Mouse (Mus musculus) frontal cortex, postnatal 25 days (tissue): ENCODE results near the gene Lcn2.

Source experiments
- DNase-seq, 2 experiments: peaks; one replicate each; pipeline ENCODE4 v3.0.0; 2022; ENCODE audit warnings: low spot score in 2 of 2

The Lcn2 gene

DNA sequence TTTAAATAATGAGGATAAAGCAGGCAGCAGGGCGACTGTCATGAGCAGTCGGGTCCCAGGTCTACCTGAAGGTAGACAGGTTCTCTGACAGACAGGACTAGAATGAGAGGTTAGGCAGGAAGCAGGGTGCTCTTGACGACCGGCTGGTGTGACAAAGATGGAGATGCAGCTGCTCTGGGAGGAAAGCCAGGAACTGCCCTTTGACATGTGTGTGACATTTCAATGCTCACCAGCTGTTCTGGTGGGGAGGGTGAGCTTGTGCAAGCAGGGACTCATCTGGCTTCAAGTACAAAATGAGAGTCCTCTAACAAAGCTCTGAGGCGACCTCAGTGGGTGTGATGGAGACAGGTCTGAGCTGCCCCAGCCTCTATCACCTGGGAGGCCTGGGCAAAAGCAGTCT, 25.9 kb upstream of the Lcn2 start:
- no peak for DNase-seq

DNA sequence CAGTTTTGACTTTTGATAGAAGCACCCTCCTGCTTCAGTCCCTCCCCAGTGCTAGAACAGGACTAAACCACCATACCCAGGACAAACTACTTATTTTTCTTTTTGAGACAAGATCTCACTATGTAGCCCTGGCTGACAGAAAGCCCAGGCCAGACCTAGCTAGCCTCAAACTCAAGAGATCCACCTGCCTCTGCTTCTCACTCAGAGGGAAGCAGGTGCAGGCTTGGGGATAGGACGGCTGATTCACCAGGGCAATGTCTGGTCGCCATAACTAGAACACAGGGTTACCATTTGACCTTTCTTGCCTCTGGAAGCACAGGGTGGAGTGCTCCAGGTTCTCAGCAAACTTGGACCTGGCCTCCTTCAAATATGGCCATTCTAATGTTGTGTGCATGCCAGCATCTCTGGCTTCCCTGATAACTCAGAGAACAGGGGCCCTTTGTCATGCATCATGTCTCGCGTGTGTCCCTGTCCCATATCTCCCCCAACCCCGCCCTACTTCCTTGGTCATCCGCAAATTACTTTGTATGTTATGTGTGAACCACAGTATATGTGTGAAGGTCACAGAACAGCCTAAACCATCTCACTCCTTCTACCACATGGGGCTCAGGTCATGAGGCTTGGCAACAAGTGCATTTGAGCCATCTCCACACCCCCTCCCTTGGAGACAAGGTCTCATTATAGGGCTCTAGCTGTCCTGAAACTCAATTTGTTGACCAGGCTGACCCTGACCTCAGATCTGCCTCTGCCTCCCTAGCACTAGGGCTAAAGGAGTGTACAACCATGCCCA, 24.9 kb upstream of the Lcn2 start:
- DNase-seq, result no peak

DNA sequence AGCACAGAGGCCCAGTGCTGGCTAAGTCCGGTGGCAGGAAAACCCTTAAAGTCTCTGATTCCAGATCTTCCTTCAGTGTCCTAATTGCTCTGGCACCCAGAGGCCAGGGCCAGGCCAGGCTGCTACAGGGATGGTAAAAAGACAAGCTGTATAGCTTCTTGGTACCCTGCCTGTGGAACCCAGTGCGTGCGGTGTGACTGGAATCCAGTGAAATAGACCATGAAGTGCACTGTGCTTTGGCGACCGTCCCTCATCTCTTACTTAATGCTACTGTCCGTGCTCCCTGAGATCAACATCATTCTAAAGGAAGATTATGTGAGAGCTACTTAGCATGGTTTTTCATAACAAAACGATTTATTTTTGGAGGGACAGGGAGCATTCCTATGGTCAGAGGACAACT, 23.4 kb upstream of the Lcn2 start:
- DNase-seq, result no peak

DNA sequence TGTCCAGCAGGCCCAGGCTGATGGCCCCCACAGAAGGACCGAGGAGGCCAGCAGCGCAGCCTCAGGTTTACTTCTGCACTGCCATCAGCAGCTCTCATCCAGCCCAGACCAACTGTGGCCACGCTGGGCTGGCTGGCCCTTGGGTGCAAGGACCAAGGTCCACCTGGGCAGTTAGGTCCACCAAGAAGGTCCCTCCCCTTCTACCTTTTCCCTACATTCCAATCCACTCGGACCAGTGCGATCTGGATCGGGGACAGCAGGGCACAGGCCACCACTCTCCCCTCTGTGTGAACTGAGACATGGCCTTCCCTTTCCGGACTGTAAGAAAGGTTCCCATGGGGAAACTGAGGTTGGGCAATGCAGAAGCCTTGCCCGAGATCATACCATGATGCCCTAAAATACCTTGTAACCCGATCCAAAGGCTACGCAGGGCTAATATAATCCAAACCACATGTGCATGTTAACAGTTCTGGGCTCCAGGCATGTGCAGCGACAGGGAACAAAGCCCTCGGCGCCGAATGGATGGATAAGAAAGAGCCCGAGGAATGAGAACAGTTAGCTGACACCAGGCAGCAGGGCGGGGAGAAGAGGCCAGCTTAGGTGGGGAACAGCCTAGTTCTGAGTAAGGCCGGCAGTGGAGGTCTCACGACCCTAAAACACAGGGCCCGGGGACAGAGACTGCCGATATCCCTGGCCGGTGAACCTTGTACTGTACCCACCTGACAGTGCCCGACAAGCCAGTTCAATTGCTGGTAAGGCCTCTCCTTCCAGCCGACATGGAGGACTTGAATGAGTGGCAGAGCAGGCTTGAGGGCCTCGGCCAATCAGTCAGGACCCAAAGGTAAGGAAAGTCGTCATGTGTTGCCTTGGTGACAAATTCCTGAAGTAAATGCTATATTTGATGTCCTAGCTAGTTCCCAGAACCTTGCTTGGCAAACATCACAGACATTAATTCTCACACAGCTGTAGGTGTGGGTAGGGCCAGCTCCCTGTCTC, 20.7 kb upstream of the Lcn2 start:
- no peak for DNase-seq

DNA sequence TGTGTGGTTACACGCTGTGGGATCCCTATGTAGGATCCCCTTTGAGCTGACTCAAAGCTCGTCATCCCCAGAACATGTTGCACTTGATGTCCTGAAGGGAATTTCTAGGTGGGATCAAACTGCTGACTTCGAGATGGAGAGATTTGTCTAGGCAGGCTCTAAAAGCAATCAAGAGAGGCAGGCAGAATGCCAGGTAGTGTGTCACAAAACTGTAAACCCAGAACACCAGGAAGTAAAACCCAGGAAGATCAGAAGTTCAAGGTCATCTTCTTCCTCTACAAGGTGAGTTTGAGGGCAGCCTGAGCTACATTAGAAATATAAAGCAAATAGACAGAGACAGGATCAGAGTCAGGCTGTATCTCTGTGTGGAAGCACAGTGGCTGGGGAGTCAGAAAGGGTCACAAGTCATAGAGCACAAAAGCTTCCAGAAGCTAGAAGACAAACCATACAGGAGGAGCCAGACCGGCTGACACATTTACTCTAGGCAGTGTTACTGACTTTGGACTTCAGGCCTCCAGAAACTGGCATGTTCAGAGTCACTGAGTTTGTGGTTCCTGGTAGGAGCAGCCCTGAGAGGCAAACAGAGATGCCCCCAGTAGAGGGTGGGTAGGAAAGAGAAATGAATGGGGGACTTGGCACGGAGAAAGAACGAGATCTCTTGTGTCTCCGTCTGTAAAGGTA, 19.2 kb upstream of the Lcn2 start:
- DNase-seq, result no peak

DNA sequence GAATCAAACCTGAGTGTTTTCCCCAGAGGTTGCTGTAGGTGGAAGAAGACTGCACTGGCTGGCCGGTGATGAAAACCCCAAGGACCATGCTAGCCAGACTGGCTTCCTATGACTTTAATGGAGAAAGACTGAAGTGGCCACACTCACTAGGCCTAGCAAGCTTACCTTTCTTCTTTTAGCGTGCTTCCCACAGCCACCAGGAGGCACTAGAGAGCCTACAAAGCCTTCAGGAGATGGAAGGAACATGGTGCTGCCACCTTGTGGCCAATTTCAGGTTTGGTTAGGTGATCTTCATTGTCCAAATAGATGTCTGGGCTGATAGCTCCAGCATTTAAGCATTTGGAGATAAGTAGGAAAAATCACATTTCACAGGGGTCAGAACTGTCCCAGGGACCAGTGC, 16.6 kb upstream of the Lcn2 start:
- DNase-seq, result peak; percentile 96 to 97

DNA sequence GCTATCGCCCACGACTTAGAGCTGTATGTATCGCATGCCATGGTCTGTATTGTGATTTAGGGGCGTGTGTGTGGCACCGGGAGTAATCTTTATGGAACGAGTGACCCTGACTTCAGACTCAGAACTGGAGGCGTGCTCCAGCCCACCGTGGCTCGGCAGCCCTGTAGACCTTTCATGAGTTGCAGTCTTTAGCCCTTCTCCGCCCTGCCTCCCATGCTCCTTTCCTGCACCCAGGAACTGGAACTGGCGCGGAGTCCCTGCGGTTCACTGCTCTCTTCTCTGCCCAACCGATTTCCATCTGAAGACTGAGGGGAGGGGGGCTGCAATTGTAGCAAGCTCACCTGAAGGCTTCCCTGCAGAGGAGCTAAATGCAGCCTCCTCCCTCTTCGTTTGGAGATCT, 8.6 kb upstream of the Lcn2 start:
- no peak for DNase-seq

DNA sequence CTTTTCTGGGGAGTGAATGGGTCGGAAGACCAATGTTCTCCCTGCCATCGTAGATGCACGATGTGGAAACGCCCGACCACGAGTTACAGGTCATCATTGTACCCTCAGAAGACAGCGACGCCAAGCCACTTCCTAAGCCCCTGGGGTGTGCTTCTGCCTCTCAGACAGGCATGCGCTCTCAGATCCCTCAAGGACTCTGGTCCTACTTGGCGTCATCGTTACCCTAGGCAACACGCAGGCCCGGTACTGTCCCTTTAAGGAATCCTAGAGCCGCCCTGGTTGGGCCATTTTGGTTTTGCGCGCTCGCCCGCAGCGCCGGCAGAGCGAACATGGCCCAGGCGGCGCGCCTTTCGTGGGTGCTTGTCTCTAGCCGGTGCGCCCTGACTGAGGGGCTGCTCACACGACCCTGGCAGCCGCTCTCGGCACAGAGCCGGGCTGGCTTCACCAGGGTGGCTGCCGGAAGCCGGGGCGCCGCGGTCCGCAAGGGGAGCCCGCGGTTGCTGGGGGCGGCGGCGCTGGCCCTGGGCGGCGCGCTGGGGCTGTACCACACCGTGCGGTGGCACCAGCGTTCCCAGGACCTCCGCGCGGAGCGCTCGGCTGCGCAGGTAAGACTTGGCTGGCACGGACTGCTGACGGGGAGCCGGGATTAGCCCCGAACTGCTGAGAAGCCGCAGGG, 8.0 kb upstream of the Lcn2 start:
- DNase-seq, result peak in 1 of 2 experiments; percentile 86

DNA sequence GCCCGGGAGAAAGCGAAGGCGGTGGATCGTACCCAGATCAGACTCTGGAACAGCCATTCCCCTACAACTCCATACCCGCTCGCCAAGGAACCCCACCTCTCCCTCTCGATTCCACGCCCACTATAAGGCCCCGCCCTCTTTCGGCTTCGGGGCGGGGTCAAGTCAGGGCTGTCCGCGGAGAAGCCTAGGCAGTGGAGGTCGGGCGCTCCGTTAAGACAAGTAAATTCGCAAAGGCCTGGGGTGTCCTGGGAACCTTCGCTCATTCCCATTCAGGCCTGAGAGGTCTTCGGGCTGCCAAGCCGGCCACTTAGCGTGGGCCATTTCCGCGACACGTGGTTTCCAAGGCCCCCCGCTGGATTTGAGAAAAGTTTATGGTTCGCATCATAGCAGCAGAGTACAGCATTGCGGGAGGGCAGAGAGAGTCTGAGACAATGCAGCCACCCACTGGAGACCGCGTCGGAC, 7.5 kb upstream of the Lcn2 start, which contains the start of gene Ptges2:
Ptges2 (plus strand) TSS at position 413 of the 462 bp plus-strand sequence.
- peak; percentile 81 to 84 for DNase-seq

DNA sequence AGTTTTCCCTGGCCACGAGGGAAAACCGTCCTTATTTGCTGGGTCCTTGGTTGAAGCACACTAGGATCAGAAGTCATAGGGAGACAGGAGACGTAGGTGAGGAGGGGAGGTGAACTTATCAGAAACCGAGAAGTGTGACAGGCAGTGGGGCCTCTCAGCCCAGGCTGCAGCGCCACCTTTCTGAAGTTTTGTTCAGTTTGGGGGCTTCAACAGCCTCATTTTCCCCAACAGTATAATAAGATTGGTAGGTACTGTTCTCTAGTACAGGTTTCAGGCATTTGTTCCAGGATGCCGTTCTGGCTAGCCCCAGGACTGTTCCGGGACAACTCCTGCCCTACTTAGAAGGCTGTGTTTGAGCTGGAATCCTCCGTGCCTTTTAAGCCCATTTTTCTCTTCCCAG, 6.9 kb upstream of the Lcn2 start:
- no peak for DNase-seq

DNA sequence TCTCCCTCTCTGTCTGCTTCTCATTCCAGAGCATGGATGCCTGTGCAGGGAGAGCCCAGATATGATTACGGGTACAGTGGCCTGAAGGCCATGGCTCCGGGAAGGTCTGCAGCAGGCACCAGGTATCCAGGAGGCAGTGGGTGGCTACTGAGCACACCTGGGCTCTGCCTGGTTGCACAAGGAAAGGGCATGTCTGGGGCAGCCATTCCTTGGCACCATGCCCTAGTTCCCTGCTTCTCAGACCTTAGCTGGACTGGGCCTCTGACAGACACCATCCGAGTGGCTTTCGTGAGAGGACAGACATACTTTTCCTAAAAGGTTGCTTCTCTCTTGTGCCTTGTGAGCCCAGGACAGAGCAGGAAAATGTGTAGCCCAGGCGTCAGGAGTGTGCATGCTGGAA, 4.0 kb upstream of the Lcn2 start:
- DNase-seq, result no peak

DNA sequence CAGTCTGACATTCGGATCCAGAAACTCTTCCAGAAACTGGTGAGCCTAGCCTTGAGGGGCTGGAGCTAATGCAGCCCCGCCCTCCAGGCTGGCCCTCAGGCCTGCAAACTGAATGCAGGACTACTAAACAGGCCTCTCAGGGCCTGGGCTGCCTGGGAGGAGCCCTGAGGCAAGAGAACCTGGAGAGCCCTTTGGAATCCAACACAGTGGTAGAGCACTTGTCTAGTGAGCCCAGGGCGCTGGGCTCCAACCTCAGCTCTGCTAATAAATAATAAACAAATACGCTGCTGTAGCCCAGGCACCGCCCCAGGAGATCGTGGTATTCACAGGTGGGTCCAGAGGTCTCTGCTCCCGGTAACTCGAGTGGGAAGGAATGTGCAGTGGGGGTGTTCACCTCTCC, 2.8 kb upstream of the Lcn2 start:
- DNase-seq, result no peak

DNA sequence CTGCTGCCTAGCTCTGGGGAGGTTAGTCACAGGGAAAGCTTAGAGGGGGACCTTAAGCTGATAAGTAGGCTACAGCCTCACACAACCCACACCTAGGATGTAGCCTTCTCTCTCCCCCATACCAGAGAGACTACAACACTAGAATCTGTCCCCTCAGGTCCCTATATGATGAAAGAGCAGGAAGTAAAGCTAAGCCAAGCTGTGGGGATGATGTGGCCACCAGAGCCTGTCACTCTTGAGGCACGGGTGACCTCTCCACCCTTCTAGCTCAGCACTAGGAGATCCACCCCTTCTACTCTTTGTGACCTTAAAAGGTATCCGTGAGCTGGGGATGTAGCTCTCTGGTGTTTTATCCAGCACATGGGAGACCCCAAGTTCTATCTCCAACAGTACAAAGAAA, 1.1 kb upstream of the Lcn2 start:
- no peak for DNase-seq

DNA sequence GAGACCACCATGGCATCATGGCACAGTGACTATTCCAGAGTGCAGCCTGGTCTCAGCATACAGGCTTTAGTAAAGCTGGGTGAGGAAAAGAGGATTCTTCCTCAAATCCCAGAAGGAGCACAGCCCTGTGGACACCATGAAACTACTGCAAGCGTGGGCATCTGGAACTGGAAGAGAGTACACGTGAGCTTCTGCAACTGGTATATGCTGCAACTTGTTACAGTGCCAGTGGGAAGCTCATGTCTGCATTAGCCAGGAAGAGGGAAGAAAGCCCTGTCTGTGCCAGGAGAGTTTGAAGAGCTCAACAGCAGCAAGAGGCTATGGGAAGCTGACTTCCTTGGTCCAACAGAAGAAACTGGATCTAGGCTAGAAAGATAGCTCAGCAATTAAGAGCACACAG, 5.4 kb downstream of the Lcn2 start:
- DNase-seq, result no peak

DNA sequence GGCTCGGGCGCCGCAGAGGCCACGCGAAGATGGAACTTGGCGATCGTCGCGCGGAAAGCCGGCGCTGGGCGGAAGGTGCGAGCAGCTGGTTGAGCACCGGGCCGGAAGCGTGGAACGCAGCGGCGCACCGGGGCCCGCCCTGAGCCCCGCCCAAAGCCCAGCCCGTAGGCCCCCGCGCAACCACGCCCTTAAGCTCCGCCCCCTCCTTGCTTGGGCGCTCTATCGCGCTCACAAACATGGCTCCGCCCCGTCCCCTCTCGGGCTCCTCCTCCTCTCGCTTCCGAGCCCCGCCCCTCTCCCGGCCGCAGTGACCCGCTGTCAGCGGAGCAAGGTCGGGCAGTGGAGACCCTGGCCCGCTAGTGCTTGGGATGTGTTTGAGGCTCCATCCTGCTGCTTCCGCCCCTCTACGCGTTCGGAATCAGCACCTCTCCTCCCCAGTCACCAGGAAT, 6.3 kb downstream of the Lcn2 start, which contains the start of gene 1110008P14Rik:
1110008P14Rik (minus strand) TSS at position 164 of the 449 bp plus-strand sequence.
- DNase-seq, result peak; percentile 74 to 88

DNA sequence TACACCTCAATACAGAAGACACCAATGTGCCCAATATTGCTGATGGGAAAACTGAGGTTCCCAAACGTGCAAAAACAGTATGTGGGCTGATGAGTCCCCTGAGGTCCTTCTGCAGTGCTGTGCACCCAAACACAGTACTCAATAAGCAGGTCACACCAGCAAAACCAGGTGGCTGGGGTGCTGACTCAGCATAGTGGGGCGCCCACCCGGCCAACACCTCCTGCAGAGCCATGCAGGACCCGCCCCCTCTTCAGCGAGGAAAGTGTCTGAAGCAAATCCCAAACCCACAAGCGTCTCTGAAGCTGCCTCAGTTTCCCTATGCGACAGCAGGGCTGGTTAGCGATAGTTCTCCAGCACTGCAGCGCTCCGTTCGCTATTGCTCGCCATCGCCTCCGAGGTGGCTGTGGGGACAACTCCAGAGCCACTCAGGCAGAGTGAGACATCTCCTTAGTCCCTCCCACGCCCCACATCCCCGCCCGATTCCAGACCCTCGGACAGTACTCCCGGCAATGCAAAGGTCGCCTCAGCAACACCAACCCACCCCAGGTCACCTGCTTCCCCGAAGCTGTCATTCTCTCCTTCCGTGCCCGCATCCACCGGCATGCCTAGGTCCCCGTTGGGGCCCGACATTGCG, 6.8 kb downstream of the Lcn2 start:
- DNase-seq, result no peak

DNA sequence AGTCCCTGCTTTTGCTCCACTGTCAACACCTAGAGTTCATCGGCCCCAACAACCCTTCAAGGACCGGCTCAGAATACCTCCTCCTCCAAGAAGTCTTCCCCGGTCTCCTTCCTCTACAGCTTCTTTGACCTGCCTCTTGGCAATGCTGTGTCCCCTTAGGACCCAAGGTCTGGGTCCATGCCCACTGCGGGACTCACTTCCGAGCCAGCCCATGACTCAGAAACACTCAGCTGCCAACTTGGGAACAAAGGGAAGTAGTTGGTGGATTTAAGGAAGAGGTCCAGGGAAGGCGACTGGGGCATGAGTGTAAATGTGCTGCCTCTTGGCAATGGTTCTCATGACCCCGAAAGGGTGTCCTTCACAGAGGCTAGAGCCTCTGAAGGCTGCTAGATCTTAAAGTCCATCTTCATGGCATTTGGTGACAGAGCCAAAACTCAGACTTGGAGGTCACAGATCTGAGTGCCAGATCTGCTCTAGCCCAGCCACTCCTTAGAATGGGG, 8.0 kb downstream of the Lcn2 start:
- DNase-seq, result no peak

DNA sequence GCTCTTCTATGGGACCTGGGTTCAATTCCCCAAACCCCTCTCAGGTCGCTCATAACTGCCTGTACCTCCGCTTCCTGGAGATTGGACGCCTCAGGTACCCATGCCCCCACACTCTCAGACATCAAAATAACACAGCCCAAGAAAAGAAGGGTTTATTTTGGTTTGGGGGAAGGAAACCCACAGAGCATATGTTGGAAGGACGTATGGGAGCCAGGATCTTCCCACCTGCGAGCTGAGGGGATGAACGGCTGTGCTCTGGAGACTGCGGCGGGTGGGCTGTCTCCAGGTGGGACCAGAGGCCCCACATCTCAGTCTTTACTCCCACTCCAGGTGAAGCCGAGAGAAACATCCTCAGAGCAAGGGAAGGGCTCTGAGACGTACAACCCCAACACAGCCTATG, 11.1 kb downstream of the Lcn2 start:
- DNase-seq, result no peak

DNA sequence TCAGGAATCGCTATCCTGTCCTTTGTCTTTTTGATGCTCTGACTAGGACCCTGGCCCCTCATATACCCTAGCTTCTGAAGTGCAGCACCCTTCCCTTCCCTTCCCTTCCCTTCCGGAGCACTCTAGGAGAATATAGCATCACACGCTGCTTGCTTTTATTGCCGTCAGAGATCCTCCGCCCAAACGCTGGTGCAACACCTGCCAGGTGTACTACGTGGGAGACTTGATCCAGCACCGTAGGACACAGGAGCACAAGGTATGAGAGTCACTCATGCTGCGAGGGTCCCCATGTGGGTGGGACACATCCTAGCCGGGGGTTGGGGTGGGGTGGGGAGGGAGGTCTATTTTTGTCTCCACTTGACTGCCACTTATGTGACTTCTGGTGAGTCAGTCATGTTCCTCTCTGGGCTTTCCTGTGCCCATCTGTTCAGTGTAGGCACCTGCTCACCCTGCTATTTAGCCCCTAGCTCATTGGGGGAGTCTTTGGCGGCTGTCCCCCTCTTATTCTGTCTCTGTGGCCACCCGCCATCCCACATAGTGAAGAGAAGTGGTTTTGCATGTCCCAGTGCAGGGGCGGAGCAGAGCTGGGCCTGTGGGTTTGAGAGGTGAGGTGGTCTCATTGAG, 12.6 kb downstream of the Lcn2 start:
- no peak for DNase-seq

DNA sequence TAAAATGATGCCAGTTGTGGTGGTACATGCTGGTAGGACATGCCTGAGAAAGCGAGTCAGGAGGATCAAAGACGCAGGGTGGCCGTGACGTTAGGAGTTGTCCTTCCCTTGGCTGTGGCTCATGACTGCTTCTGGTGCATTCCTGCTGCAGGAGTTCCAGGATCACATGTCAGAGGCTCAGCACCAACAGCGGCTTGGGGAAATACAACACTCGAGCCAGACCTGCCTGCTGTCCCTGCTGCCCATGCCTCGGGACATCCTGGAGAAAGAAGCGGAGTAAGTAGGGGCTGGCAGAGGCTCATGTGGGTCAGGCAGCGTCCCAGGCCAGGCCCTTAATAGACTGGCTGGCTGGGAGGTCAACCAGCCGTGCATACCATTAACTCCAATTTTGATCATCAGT, 13.9 kb downstream of the Lcn2 start:
- DNase-seq, result no peak
